Mouse (Mus musculus) adrenal gland, adult (tissue): Measurements from ENCODE around the gene Rspo4.

Source experiments
- DNase-seq, 2 experiments: peaks; one replicate each; pipeline ENCODE4 v3.0.0; 2022 to 2023; ENCODE audit warnings: low spot score in 1 of 2; ENCODE audit not compliant: inconsistent age in 2 of 2

The Rspo4 gene

GRCm38 (mm10) chr2:151842648-151843226 is at the start of gene Rspo4:
TSS of gene Rspo4 (plus strand) at chr2:151842927.
- DNase-seq, result no peak

GRCm38 (mm10) chr2:151815586-151815985 is 27.1 kb upstream of the Rspo4 start:
- no peak for DNase-seq

GRCm38 (mm10) chr2:151862257-151862810 is 19.6 kb downstream of the Rspo4 start:
- DNase-seq, result no peak

DNA sequence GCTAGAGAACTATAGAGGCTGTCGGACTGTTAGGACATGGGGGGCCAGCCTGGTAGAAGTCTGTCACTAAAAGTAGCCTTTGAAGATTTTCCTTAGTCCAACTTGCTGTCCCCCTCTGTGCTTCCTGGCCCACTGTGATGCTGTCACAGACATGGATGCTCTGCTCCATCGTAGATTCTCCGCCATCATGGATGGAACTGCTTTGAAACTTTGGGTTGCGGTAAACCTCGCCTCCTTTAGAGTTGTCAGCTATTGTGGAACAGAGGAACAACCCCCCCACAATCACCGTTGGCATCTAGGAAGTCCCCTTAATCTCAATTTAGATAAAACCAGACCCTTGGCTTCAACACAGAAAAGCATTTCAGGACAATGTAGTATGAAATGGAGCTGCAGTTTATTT is 22.2 kb downstream of the Rspo4 start:
- DNase-seq, result no peak

- DNase-seq, result peak; percentile 49 to 81
Observed at GRCm38 (mm10) chr2:151866487-151866886, 23.8 kb downstream of the Rspo4 start.

DNA sequence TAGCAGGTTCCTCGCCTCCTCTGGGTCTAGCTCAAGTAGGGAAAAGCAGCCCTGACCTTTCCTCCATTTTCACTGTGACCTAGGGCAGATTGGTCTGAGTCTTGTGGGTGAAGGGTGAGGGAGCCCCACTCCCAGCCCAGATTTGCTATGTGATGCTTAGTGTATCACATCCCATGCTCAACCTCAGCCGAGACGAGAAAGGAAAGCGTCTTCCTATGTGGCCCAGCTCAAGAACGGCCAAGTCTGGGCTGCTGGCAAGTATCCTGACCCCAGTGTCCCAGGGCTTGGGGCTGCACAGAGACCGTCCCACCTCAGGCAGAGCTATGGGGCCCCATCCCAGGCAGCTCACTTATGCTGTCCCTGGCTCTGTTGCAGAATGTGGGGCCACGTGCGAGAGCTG is 25.5 kb downstream of the Rspo4 start:
- DNase-seq, result no peak

DNA sequence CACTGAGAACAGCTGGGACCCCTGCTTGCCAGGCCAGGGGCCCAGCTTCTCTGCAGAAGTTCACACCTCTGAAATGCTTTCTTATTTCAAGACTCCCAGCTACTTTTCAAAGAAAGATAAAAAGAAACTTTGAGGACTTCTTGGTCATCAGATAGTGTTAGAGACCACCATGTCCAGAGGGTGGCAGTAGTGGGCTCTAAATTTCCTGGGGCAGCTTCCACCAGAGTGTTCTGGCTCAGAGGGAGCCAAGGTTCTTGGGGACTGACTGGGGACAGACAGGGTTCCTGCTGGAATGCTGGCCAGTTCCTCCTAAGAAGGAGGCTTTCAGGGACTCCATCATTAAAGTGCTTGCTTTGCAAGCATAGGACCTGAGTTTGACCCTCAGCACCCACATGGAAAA is 31.8 kb downstream of the Rspo4 start:
- peak; percentile 13 to 53 for DNase-seq

DNA sequence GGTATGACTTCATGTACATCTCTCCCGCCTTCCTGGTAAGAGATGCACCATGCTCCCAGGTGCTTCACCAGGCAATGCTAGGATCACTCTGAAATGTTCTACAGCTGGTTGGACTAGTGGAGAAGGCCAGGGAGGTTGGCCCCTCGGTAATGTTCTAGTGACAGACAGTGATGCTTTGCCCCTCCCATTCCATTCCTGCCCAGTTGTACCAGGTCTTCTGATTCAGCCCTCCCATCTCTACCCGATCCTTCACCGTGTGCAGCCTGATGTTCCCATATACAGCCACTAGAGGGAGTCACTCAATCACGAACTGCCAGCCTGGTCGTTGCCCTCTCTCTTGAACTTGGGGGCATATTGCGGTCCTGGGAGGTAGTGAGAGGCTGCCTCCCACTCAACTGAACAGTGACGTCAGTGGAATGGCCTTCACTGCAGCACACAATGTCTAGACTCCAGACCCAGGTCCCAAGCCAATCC is 33.3 kb downstream of the Rspo4 start:
- peak; percentile 45 to 86 for DNase-seq

DNA sequence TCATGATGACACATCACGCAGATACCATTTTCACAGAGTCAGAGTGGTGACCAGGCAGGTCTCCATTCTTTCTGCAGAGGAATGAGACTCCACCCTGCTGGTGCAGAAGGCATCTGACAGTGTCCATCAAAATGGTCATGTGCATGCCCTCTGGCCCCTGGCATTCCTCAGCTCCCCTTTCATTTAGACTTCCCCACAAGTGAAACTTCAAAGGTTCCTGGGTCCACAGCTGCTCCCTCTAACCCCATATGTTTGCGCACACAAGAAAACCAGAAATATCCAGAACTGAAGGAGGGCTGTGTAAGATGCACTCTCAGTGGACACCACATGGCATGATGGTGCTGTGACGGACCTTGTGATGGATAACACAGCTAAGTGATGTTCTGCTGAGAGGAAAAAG is 35.9 kb downstream of the Rspo4 start:
- DNase-seq, result no peak

GRCm38 (mm10) chr2:151879760-151880159 is 37.0 kb downstream of the Rspo4 start:
- no peak for DNase-seq

GRCm38 (mm10) chr2:151891031-151891430 is 48.3 kb downstream of the Rspo4 start:
- DNase-seq, result no peak

DNA sequence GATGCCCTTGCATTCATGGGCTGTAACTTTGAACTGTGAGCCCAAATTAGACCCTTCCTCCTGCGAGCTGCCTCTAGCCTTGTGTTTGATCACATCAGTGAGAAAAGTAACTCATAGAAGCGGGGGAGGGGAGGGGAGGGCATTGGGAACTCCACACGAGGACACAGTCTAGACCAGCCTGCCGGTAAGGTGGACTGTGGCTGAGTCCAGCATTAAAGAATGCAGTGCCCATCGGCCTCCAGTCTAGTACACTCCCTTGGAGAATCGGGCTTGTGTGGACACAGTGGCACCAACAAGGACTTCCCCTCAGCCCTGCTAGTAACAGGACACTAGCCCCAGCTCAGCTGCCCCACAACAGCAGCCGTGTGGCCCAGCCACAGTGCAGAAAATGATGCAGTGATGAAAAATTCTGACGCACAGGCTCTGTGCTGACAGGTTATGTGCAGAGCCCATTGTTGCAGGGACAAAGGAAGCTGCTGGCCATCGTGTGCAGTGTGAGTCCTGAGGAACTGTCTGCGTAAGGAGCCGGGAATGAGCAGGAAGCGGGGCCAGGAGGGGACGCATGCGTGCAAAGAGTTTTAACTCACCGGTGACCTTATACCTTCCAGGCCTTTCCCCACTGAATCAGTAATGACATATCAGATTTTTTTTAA is 50.5 kb downstream of the Rspo4 start:
- DNase-seq, result no peak

GRCm38 (mm10) chr2:151894209-151894980 is 51.7 kb downstream of the Rspo4 start:
- DNase-seq, result peak in 1 of 2 experiments; percentile 64

- no peak for DNase-seq
Observed at GRCm38 (mm10) chr2:151895911-151896310, 53.2 kb downstream of the Rspo4 start.

GRCm38 (mm10) chr2:151898106-151898505 is 55.4 kb downstream of the Rspo4 start:
- DNase-seq, result peak; percentile 13 to 66

GRCm38 (mm10) chr2:151900845-151901244 is 58.1 kb downstream of the Rspo4 start:
- DNase-seq, result no peak

GRCm38 (mm10) chr2:151903267-151903666 is 60.5 kb downstream of the Rspo4 start:
- DNase-seq, result no peak

GRCm38 (mm10) chr2:151903933-151904332 is 61.2 kb downstream of the Rspo4 start:
- no peak for DNase-seq

DNA sequence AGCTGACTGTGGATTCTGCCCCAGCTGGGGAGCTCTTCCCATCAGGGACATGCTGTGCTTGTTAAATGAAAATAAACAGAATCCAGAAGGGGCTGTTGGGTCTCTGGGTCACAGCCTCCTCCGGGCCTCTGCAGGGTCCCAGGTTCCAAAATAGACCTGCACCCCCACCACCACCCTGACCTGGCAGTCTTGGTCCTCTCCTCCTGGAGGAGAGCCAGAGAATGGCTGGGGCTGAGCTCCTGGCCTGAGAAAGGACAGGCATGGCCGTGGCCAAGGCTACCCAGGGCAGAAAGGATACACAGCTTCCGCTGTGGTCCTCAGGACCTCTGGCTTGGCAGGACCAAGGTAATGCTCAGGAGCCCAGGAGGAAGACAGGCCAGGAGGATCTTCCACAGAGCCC is 61.9 kb downstream of the Rspo4 start:
- no peak for DNase-seq

DNA sequence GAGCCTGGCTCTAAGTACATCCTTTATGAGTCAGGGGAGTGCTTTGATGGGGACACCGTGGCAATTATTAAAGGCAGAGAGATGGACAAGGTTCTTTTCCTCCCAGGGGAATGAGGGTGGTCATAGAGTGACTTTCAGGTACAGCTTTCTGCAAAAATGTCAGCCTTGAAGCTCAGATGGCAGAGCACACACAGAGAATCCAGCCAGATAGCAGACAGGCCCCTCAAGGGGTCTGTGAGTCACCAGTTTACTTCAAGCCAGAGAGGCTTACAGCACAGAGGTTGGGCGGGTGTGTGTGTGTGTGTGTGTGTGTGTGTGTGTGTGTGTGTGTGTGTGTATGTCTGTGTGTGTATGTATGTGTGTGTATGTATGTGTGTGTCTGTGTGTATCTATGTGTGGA is 64.3 kb downstream of the Rspo4 start:
- no peak for DNase-seq

GRCm38 (mm10) chr2:151909386-151909785 is 66.7 kb downstream of the Rspo4 start:
- DNase-seq, result no peak

DNA sequence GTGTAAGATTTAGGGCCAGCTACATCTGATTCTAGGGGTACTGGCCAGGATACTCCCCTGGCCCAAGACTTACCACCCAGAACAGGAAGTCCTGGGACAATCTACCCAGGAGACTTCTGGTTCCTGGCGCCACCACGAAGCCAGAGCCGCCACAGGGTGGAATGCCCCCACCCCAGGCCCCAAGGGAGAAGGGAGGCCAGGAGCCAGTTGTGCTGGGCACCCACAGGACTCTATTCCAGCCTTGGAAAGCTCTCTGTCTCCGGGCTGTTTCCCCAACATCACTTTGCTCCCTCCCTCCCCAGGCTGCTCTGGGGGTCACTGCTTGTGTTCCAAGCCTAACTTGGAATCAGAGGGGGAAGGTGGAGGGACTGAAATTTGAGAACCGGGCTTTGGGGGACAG is 67.8 kb downstream of the Rspo4 start:
- no peak for DNase-seq
